Comparison of ENCODE assay signal across 7 mouse cellular contexts in the genomic region with DNA sequence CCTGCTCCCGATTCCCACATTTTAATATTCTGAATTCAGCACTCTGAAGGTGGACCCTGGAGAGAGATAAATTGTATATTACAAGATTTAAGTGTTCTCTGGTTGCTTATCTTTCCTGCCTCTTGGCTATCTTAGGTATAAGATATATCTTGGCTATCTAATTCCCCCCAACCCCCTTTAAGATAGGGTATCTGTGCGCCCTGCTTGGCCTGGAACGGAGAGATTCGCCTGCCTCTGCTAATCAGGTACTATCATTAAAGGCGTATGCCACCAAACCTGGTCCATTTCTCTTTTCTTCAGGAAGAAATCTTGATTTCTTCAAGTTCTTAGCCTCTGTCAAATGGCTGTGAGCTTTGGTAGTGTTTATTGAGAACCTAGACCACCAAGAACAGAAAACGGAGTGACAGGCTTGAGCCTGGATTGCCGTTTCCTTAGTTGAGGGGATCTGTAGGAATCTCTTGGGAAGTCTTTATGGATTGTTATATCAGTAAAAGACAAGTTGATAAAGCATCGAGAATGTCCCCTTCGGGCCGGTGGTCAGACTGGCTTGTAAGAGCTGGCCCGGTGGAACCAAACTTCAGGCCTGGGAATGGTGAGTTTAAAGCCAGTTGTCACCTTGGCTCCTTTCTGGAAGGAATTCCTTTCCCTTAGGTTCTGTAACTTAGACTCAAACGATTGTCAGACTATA. TPM values are rescaled to one million over a fixed set of nuclear protein-coding genes. Genes with fewer than 3 reads are reported as not detected.
DNase-seq lines count a peak whose midpoint lies in the region; ATAC-seq lines count a peak whose summit lies in the region.

No protein-coding gene starts in this region.

- peak overlapping the region; percentile 67 for H3K4me2 ChIP-seq in neural tube, embryonic 11.5 days (ENCODE audit: low read depth)
- peak overlapping the region; percentile 73 for H3K4me2 ChIP-seq in forebrain, embryonic 13.5 days
- peak overlapping the region; percentile 72 for H3K4me2 ChIP-seq in limb, embryonic 15.5 days
- peak overlapping the region; percentile 73 for H3K4me2 ChIP-seq in stomach, embryonic 15.5 days

- peak overlapping the region; percentile 89 for H3K4me3 ChIP-seq in neural tube, embryonic 11.5 days (ENCODE audit: low read depth, low read length)
- peak overlapping the region; percentile 93 for H3K4me3 ChIP-seq in forebrain, embryonic 13.5 days
- peak overlapping the region; percentile 91 for H3K4me3 ChIP-seq in limb, embryonic 15.5 days
- peak overlapping the region; percentile 92 for H3K4me3 ChIP-seq in stomach, embryonic 15.5 days (replicated peaks)

- ATAC-seq in neural tube, embryonic 11.5 days (ENCODE audit: insufficient read depth, low FRiP score, low TSS enrichment): no peak
- no peak for ATAC-seq in forebrain, embryonic 13.5 days
- no peak for ATAC-seq in limb, embryonic 15.5 days (ENCODE audit: insufficient number of reproducible peaks, low FRiP score, low TSS enrichment, low read depth)
- no peak for ATAC-seq in stomach, embryonic 15.5 days (ENCODE audit: insufficient read depth, low FRiP score, low read depth)
- no peak for ATAC-seq in erythroid progenitor cell, adult 5-6 weeks (replicated peaks; ENCODE audit: low FRiP score, poor library complexity, severe bottlenecking)

- peak overlapping the region; percentile 89 for H3K9ac ChIP-seq in neural tube, embryonic 11.5 days (ENCODE audit: low read length)
- peak overlapping the region; percentile 92 for H3K9ac ChIP-seq in forebrain, embryonic 13.5 days
- H3K9ac ChIP-seq in limb, embryonic 15.5 days: peak overlapping the region; percentile 80
- peak overlapping the region; percentile 83 for H3K9ac ChIP-seq in stomach, embryonic 15.5 days

- no peak for DNase-seq in neural tube, embryonic 11.5 days (ENCODE audit: low spot score)
- DNase-seq in neural tube, embryonic 10.5 days (ENCODE audit: extremely low spot score, low spot score): no peak
- no peak for DNase-seq in gastrocnemius, postnatal 4 days (ENCODE audit: low spot score in 2 of 2)

- no peaks in the 10 kb centered on the region for H3K27me3 ChIP-seq in neural tube, embryonic 11.5 days (ENCODE audit: control insufficient read depth, insufficient read depth, low read length)
- no peaks in the 10 kb centered on the region for H3K27me3 ChIP-seq in forebrain, embryonic 13.5 days
- H3K27me3 ChIP-seq in limb, embryonic 15.5 days: no peaks in the 10 kb centered on the region
- H3K27me3 ChIP-seq in stomach, embryonic 15.5 days (replicated peaks): no peaks in the 10 kb centered on the region

- H3K27ac ChIP-seq in neural tube, embryonic 11.5 days (ENCODE audit: low read depth, low read length): no peak overlapping the region; the same call in 1 of the 2 replicates
- H3K27ac ChIP-seq in forebrain, embryonic 13.5 days: no peak overlapping the region
- peak overlapping the region; percentile 96 for H3K27ac ChIP-seq in limb, embryonic 15.5 days
- peak overlapping the region; percentile 99; the same call in 1 of the 2 replicates for H3K27ac ChIP-seq in stomach, embryonic 15.5 days

- H3K9me3 ChIP-seq in neural tube, embryonic 11.5 days (ENCODE audit: control insufficient read depth, low read length): no peaks in the 10 kb centered on the region
- H3K9me3 ChIP-seq in forebrain, embryonic 13.5 days (replicated peaks): no peaks in the 10 kb centered on the region
- no peaks in the 10 kb centered on the region for H3K9me3 ChIP-seq in limb, embryonic 15.5 days
- H3K9me3 ChIP-seq in stomach, embryonic 15.5 days: no peaks in the 10 kb centered on the region

- H3K36me3 ChIP-seq in neural tube, embryonic 11.5 days (ENCODE audit: control insufficient read depth, insufficient read depth, low read length): no peaks in the 10 kb centered on the region
- no peaks in the 10 kb centered on the region for H3K36me3 ChIP-seq in forebrain, embryonic 13.5 days (ENCODE audit: poor library complexity, severe bottlenecking)
- H3K36me3 ChIP-seq in limb, embryonic 15.5 days: no peaks in the 10 kb centered on the region
- no peaks in the 10 kb centered on the region for H3K36me3 ChIP-seq in stomach, embryonic 15.5 days

- H3K4me1 ChIP-seq in neural tube, embryonic 11.5 days (ENCODE audit: control insufficient read depth, insufficient read depth, low read length): no peaks in the 10 kb centered on the region
- peaks cover 21% of the 10 kb centered on the region for H3K4me1 ChIP-seq in forebrain, embryonic 13.5 days
- H3K4me1 ChIP-seq in limb, embryonic 15.5 days: peaks cover 14% of the 10 kb centered on the region
- H3K4me1 ChIP-seq in stomach, embryonic 15.5 days: peaks cover 8% of the 10 kb centered on the region

- 53% methylated on average over 12 of the region's 12 CpGs for WGBS in neural tube, embryonic 11.5 days
- 57% methylated on average over 12 of the region's 12 CpGs for WGBS in forebrain, embryonic 13.5 days
- WGBS in limb, embryonic 15.5 days: 50% methylated on average over 12 of the region's 12 CpGs
- 40% methylated on average over 12 of the region's 12 CpGs for WGBS in stomach, embryonic 15.5 days

RNA-seq across cellular contexts. Expression of a gene that starts 11.0 kb away (rescaled TPM):
- 8.2 and 9.0 TPM in 2 replicates for polyA plus RNA-seq in neural tube, embryonic 11.5 days (2014; fragmentation: Nextera tagmentation; extraction: Ambion mirVana)
- 11.2 and 11.3 TPM in 2 replicates for polyA plus RNA-seq in forebrain, embryonic 13.5 days (2015; fragmentation: Nextera tagmentation; extraction: Ambion mirVana)
- 8.1 and 10.2 TPM in 2 replicates for polyA plus RNA-seq in limb, embryonic 15.5 days (2015; fragmentation: Nextera tagmentation; extraction: Ambion mirVana)
- polyA plus RNA-seq in stomach, embryonic 15.5 days (2015; fragmentation: Nextera tagmentation; extraction: Ambion mirVana): 8.3 and 9.0 TPM in 2 replicates
- total RNA-seq in gastrocnemius, postnatal 4 days (2021): 10 to 100 TPM in 1 of 2 experiments, 1 to 10 TPM in 1; 8.7 to 10.3 TPM
- total RNA-seq in erythroid progenitor cell, adult 5-6 weeks (2015; ENCODE audit: low replicate concordance): 31.4 and 36.9 TPM in 2 replicates
- 30.5 and 34.6 TPM in 2 replicates for total RNA-seq in erythroid progenitor cell, adult 5-6 weeks (2017; ENCODE audit: low replicate concordance)

RNA-seq across cellular contexts. Expression of a gene that starts 48.4 kb away (rescaled TPM):
- 94.8 and 97.9 TPM in 2 replicates for polyA plus RNA-seq in neural tube, embryonic 11.5 days (2014; fragmentation: Nextera tagmentation; extraction: Ambion mirVana)
- polyA plus RNA-seq in forebrain, embryonic 13.5 days (2015; fragmentation: Nextera tagmentation; extraction: Ambion mirVana): 53.4 and 55.9 TPM in 2 replicates
- 45.8 and 46.0 TPM in 2 replicates for polyA plus RNA-seq in limb, embryonic 15.5 days (2015; fragmentation: Nextera tagmentation; extraction: Ambion mirVana)
- polyA plus RNA-seq in stomach, embryonic 15.5 days (2015; fragmentation: Nextera tagmentation; extraction: Ambion mirVana): 60.3 and 69.1 TPM in 2 replicates
- total RNA-seq in gastrocnemius, postnatal 4 days (2021): 10 to 100 TPM; 21.0 to 23.1 TPM
- total RNA-seq in erythroid progenitor cell, adult 5-6 weeks (2015; ENCODE audit: low replicate concordance): 80.7 and 121 TPM in 2 replicates
- total RNA-seq in erythroid progenitor cell, adult 5-6 weeks (2017; ENCODE audit: low replicate concordance): 79.4 and 101 TPM in 2 replicates

Comparison
In these comparisons a context has a peak if more than half of its experiments do, and no peak if none do; other contexts are left out.
1. H3K27ac ChIP-seq: peak in limb, embryonic 15.5 days (single experiment) and stomach, embryonic 15.5 days (single experiment); none in neural tube, embryonic 11.5 days (single experiment) and forebrain, embryonic 13.5 days (single experiment).
2. Peak in every context shown above with its lines, with median percentiles within 50 percentile points of each other: H3K4me2 ChIP-seq, H3K4me3 ChIP-seq and H3K9ac ChIP-seq.